Mouse (Mus musculus) erythroid progenitor cell, adult 5-6 weeks (primary cell): ENCODE measurements around the gene Rbm47. TPM values are rescaled to one million over a fixed set of nuclear protein-coding genes. Genes with fewer than 3 reads are reported as not detected.
A peak's percentile ranks its signal among the peaks of the same experiment; 100 is the strongest.

Experiments
- ATAC-seq: replicated peaks from 2 replicates; pipeline ENCODE4 v1.8.0; 2016; ENCODE audit warnings: moderate number of reproducible peaks, mild to moderate bottlenecking, moderate TSS enrichment, inconsistent platforms; ENCODE audit not compliant: poor library complexity, low FRiP score, severe bottlenecking
- total RNA-seq, 2 experiments: library from RNA; stranded (forward) in 1 of 2; stranded (reverse) in 1 of 2; fragments of 150-400 nt in 1 of 2; fragments of 186-747, 209-891 nt in 1 of 2; gene quantifications; 2 replicates each; pipeline versions ENCODE4 v1.2.3 to v1.2.4; 2015 to 2017; ENCODE audit warnings: low replicate concordance in 2 of 2

The Rbm47 gene
- total RNA-seq, 2 experiments from 2014 or later: 0.42 to 4.7 TPM

DNA sequence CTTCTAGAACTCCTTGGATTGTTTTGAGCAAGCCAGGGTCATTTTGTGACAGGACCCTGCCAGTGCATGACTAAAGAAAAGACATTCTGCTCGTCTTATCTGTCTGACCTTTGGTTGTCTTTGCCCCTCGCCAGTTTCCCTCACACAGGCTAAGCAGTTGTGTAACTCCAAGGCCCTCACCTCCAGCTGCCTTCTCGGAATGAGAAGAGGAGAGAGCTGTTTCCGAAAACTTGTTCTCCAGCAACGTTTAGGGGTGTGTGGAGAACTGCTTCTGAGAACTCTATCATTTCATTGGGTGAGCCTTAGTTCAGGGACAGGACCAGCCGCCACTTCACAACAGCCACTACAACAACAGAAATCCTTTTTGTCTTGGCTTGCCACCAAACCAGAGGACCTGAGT is 77.8 kb downstream of the Rbm47 start:
- no peak for ATAC-seq

DNA sequence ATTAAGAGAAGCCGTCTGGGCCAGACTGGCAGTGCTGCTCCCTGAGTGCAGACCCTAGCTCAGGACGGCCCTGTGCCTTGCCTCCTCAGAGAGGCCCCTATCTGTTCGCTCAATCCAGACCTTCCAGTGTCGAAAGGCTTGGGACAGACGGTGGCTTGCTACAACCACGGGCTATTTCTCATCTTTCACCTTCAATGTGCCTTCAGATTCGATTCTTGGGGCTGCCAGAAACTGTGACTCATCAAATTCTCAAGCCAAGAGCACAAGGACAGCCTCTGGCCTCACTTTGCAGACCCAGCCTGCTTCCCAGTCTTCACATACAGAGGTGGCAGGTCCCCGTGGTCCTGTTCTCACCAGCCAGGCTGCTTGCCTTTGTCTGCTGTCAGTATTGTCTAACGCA is 82.9 kb downstream of the Rbm47 start:
- ATAC-seq: 0 out of 2 replicates have a peak, but pooled peaks have one; percentile 46

DNA sequence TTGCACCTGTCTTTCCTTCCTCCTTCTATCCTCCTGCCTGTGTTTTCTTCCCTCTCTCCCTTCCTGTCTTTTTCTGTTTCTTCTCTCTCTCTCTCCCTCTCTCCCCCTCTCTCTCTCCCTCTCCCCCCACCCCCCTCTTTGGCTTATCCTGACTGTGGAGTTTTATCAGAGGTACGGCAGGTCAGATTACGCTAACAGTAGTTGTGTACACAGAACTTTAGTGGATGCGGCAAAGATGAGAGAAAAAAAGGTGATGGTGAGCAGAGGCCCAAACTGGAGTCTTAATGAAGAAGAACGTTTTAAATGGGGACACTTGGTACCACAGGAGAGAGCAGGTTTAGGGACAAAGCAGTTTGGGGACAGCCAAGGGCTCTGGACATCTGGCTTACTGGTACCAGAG is 83.3 kb downstream of the Rbm47 start:
- no peak for ATAC-seq

DNA sequence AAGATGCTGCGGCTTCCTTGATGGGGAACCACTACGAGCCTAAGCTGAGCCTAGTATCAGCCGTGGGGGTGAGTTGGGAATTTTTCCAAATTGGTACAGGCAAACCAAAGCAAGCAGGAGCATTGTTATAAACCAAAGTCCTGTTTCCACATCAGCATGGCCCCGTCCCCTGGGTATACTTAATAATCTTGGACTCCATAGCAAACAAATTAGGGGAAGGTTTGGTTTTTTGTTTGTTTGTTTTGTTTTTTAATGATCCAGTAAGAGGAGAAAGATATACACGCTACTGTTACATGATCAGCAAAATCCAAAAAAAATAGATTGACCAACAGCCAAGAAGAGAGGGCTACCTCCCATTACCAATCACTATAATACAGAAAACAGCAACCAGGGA is 84.0 kb downstream of the Rbm47 start:
- no peak for ATAC-seq

DNA sequence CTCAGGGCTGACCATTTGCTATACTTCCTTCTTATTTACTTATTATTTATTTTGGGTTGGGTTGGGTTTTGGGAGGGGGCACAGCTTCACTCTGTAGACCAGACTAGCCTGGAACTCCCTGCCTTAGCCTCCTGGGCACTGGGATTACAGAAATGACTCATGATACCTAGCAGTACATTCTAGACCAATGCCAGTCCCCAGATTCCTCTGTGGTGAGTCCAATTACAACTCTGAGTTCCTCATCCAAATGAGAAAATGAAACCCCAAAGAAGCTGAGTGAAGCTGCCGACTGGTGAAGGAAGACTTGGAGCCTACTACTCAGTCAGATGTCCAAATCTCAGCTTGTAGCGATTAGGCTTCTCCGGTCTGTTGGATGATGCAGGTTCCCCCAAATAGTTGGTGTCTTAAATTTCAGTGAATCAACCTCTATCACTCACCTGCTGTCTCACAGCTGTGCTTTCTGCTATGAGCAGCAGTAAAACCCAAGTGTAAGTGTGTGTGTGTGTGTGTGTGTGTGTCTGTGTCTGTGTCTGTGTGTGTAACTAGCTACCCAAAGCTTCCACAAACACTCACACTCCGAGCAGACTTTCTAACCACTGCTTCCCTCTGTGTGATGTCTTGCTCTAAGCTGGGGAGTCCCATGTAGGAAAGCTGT is 84.5 kb downstream of the Rbm47 start:
- ATAC-seq: no peak

DNA sequence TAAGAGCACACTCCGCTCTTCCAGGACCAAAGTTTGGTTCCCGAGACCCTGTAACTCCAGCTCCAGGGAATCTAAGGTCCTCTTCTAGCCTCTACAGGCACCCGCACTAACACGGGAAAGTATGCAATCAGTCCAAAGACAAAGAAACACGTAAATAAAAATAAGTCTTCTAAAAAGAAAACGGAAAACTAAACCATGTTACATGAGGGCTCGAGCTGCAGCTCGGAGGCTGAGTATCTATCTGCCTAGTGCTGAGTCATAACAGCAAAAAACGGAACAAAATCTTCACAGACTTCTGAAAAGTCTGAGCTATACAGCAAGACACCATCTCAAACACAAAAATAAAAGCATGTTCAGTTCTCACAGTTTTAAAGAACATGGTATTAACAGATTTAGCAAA is 86.0 kb downstream of the Rbm47 start:
- ATAC-seq: no peak

DNA sequence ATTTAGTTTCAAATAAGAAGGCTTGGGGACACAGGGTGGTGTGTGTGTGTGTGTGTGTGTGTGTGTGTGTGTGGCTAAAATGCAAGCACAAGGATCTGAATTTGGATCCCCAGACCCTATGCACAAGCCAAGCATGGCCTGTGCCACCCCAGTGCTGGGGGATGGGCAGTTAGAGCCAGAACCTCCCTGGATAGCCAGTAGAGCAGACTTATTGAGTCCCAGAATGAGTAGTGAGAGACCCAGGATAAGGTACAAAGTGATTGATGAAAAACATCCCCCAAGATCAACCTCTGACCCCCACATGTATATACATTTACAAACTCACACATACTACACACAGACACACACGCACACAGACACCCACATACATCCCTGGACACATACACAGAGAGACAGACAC is 86.6 kb downstream of the Rbm47 start:
- ATAC-seq: no peak

DNA sequence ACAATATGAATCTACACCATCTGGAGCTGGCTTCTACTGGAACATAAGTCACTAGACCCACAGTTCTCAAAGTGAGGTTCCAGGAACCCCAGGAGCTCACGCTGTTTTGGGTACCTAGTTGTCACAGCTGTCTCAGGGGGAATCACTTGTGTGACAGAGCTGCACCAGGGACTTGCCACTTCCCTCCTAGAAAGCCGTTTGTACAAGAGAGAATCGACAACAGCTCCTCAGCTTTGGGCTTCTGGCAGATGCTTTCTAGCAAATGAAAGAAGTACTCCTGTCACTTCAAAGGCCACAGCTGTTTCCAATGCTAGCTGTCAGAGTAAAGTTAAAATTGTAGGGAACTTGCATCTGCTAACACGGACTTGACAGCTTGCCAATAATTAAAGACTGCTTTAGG is 87.4 kb downstream of the Rbm47 start:
- ATAC-seq: no peak

DNA sequence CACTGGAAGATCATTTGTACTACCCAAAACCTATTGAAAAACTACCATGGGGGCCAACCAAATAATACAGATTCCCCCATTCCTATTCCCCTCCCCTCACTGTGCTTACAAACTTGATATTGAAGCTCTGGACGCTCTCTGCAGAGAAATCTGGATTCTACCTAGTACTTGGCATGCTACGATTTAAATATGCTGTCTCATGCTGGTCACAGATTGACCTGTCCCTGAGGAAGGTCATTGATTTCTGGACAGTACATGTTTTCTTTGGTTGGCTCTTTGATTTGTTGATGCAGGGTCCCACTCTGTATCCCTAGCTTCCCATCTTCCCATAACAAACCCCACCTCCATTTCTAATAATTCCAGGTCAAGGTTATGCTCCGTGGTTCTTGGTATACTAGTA is 88.4 kb downstream of the Rbm47 start:
- ATAC-seq: no peak

DNA sequence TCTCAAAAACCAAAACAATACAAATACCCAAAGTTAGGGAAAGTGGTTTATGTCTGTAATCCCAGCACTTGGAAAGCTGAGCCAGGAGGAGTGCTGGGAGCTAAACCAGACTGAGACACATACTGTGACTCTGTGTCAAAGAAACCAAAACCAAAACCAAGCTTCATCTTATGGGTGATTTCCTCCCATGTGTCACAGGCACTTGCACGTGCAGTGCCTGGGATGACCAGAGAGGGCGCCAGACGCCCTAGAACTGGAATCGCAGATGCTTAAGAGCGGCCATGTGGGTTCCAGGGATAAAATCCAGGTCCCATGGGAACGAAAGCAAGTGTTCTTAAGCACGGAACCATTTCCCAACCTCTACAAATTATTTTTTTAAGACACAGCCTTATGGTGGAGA is 89.6 kb downstream of the Rbm47 start:
- no peak for ATAC-seq

DNA sequence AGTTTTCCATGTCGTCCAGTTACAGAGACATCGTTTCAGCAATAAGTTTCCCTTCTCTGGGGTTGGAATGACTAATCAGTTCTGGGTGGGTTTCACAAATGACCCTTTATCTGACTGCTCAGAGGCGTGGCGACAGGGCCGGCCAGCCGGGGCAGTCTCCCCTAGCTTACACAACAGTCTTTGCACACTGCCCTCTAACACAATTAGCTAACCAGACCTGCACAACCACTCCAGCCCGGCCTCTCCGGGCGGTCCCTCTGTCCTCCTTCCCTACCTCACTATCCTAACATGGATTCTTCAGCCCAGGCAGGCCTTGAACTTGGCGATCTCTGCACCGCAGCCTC is 90.7 kb downstream of the Rbm47 start:
- no peak for ATAC-seq

DNA sequence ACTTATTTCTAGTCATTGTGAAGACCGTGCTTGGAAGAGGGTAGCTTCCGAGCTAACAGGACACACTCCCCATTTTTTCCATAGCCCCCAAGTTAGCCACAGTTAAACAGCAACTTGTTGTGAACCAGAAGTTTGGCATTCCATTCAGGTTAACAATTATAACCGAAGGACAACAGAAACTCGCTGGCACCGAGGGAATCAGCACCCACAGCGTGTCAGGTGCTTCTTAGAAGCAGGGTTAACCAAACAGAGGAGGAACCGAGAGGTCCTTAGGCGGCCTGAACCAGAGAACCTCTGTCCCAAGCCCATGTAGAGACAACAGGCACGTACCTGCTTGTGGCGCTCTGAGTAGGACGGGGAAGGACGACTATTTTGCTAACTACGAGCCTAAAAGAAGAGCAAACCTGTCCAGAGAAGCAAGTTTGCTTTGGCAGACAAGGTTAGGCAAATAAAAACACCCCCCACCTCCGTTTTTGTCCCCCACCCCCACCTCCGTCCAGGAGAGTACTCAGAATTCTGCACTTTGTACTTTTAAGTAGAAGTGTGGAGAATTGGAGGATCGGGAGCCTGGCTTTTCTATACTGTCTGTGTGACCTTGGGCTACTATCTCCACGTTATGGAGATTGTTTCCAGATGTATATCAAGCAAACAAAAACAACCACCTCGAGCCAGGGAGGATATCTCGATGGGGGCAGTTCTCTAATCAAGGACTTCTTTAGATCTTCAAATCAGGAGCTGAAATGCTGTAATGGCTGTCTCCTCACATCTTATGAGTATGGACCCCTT is 91.3 kb downstream of the Rbm47 start:
- ATAC-seq: no peak

DNA sequence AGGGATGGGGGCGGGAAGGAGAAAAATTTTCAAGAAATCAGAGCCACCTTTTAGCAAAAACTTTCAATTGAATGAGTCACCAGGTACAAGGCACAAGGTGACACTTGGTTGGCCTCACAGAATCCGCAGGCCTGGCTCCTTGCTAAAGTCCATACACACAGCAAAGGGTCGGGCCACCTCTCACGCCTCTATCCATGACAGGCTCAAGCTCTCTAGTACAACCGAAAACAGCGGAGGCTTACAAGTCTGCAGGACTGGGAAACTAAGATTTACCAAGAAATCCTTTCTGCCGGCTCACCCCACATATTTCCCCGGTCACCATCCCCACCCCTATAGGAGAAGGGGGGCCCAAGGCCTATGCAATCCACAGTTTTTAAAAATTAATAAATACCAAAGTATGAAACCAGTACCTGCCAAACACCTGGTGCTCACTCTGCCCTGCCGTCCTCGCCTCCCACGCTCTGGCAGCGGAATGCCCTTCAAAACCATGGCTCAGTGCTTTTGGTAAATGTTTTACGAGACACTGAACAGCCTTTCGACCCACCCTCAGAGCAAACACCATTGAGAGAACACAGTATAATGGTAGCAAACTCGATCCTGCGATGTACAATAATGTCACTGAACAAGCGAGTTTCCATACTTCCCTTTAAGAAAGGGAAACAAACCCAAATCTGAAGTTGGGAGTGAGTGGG is 92.2 kb downstream of the Rbm47 start:
- no peak for ATAC-seq

DNA sequence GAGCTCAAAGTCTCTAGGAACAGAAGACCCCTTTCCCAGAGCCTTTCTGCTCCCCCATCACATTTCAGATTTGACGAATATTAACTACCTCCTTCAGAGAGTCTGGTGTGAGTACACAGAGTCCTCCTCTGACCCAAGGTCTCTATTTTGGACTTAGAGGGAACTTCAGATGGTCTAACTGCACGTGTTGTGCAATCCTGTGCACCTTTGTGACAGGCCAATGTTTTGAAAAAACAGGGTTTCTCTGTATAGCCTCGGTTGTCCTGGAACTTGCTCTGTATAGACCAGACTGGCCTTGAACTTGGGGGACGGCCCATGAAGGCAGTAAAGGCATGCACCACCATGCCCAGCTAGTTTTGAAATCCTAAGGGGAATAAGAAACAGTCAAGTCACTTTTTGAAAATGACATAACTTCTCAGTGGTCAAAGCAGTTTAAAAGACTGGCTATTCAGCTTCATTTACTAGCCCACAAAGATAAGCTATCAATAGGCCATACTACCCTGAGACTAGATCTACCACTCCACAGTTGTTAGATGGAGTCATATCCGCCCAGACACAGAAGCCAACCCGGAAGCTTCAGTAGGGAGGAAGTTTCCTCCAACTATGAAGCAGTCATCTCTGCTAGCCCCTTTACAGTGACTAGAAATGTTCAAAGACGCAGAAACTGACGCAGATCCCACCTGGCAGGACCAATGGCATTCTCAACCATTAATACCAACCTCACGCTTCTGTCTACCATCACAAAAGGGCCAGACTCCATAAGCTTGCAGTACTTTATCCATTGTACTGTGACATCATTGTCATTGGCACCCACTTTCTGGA is 93.3 kb downstream of the Rbm47 start:
- ATAC-seq: no peak

DNA sequence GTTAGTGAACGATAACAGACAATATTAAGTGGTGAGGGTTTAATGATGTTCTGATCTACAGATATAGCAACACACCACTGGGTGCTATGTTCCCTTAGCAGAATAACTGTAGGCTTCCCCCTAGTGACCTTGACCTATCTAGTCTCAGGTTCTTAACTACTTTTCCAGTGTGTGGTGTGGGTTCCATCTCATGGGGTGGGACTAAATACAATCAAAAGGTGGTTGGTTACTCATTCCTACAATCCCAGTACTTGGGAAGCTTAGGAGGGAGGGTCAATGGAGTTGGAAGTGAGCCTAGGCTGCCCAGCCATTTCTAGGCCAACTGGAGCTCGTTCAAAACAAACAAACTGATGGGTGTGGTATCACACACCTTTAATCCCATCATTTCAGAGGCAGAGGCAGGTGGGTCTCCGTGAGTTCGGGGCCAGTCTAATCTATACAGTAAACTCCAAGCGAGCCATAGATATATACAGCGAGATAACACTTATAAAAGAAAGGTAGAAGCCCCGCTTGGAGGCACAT is 94.4 kb downstream of the Rbm47 start:
- no peak for ATAC-seq

DNA sequence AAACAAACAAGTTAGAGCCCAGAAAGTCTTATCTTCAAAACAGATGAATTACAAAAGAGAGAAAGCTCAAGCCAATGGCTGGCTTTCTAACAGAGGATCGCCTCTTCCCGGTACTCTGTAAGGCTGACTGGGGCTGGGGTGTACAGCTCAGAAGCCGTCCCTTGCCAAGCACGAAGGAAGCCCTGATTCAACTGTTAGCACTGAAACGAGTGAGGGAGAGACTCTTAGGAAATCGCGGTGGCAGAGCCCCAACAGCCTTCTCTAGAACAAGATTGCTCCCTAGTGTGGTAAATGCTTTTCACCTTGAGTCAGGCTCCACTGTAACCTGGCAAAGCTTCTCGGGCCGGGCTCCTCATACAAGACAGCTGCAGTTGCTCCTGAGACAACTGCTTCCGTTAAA is 95.5 kb downstream of the Rbm47 start:
- no peak for ATAC-seq

DNA sequence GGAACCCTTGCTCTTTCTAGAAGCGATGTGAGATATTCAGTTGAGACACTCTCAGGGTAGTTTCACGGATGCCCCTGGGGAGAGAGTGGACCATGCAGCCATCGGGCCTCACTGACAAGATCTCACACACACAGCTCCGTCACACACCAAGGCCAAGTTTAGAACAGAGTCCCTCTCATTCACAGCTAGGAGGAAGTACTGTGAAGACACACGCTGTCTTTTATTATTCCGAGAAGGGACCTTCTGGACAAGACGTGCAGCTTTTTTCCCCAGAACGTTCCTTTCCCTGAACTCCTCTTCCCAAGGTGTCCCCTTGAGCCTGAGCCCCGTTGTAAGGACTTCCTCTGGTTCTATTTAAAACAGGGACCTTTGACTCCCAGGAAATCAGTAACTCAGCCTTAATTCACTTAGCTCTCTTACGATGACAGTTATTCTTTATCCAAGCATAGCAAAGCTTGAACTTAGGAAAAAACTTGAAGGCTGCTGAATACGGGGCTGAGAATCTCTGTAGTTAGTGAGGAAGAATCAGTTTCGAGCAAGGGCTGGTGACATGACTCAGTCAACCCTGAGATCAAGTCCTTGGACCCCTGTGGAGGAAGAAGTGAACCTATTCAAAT is 96.1 kb downstream of the Rbm47 start:
- no peak for ATAC-seq

DNA sequence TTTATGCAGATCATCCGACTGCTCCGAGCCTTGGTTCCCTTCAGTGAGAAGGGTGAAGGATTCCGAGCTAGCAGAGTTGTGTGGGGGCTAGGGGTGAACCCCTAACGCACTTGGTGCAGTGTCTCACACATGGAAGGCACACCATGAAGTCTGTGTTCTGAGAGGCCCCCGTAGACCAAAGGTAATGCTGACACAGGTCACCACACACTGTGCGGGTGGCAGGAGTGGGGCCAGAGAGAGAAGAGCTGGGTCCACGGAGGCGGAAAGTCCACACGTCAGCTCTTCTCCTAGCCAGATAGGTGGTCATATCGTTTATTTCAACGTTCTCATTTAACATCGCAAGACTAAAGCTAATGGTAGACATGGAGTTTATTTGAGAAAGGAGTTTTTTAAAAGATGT is 97.0 kb downstream of the Rbm47 start:
- no peak for ATAC-seq

DNA sequence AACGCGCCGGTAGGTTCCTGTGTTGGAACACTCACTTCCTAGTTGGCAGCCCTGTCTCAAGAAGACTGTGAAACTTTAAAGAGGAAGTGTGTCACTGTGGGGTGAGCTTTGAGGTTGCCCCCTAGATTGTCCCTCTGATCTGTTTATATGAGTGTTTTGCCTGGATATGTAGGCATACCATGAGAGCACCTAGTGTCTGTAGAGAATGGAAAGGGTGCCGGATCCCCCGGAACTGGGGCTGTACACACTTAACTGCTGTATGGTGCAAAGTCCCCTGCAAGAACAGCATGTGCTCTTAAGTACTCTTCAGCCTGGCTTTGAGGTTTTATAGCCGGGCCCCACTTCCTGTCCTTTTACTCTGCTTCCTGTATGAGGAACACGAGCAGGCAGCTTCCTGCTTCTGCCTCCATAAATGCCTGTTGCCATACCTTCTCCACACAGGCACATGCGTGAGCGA is 97.9 kb downstream of the Rbm47 start:
- no peak for ATAC-seq

DNA sequence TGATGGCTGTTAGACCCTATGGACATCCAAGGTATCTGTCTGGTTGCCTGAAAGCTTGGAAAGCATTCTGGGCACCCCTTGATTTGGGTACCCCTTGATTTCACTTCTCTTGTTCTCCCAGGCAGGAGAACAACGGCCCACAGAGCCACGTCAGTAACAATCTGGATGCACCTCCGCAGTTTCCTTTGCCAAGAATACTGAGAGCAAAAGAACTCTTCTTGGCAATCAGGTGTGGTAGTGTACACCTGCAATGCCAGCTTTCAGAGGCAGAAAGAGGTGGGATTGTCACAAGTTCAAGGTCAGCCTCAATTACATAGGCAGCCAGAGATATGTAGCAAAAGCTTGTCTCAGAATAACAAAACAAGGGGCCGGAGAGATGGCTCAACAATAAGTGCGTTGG is 98.7 kb downstream of the Rbm47 start:
- no peak for ATAC-seq
